Mouse (Mus musculus) left cerebral cortex, adult 8-10 months (tissue): ENCODE data around the gene Gm10408. TPM values are rescaled to one million over a fixed set of nuclear protein-coding genes. Genes with fewer than 3 reads are reported as not detected.
"Not testable (repeated sequence)": the region's sequence is repeated elsewhere in the genome, so short reads cannot be mapped to it uniquely, and the experiment has no call there.

Source experiments
- DNase-seq, 2 experiments: peaks; one replicate each; pipeline ENCODE4 v3.0.0; 2022; ENCODE audit warnings: low spot score in 2 of 2
- total RNA-seq, 4 experiments: library from RNA; stranded (reverse); gene quantifications; 2 replicates each; pipeline ENCODE4 v1.2.4; 2022

Gene Gm10408
- not detected for total RNA-seq

DNA sequence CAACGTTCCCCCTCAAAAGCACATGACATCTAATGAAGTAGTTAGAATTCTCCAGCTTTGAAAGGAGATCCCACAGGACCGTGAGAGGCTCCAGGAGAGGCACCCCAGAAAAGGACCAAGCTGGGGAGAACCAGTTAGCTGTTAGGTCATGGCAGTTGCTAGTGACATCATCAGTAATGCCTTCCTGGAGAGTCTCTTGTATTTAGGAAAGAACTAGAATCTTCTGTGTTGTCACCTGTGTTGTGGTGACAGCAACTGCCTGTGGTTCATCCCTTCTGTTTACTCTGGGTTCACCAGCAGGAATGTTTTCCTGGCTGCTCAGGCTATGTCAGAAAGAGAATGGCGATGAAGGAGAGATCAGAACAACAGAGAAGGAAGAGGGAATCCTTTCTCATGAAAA lies at the start of gene Gm10408:
Gm10408 (plus strand) TSS at position 301 of the 400 bp plus-strand sequence.
- DNase-seq, result not testable (repeated sequence)

DNA sequence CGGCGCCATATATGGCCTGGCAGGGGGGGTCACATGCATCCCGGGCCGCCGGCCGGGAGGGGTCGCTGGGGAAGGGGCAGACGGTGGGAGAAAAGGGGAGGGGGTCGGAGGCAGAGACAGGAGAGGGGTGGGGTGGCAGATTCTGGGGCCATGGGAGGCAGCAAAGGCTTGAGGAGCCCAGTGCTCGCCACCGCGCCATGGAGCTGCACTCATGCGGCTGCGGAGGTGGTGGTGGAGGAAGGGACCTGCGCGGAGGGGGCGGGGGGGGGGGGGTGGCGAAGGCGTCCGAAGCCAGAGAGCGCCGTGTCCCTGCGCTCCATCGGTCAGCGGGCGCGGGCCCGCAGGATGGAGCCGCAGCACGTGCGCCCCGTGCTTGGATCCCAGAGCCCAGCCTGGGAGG lies 36.9 kb upstream of the Gm10408 start, which contains the start of gene Gm10409:
Gm10409 (plus strand) TSS at position 301 of the 400 bp plus-strand sequence.
- DNase-seq, result not testable (repeated sequence)

DNA sequence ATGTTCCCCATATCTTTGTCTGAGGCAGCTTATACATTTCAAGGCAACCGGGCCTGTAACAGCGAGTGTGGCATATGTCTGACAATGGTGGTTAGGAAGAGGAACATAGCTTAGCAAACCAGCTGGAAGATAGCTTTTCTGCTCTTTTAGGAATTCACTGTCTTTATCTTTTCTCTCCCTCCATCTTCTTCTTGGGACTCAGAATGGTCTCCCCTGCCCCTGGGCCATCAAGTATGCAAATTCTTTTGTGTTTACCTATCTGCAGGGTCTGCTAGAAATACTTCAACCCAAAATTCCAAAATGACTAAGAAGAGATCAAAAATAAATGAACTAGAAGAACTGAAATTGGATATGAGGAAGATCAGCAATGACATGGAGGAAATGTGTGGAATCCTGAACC lies 21.4 kb upstream of the Gm10408 start, which contains the start of gene Gm3005:
Gm3005 (plus strand) TSS at position 301 of the 400 bp plus-strand sequence.
- DNase-seq, result not testable (repeated sequence)

Other genes with a start within 250 kb of the Gm10408 start
- gene D830030K20Rik, start 240.9 kb upstream of the Gm10408 start, total RNA-seq, result 1 to 10 TPM; 4.0 to 6.1 (median 4.2) TPM
- gene Gm2956, start 116.8 kb upstream of the Gm10408 start, total RNA-seq, result not detected
- not detected for gene Gm10413, start 54.3 kb upstream of the Gm10408 start, total RNA-seq
- 1 to 10 TPM; 2.3 to 3.7 (median 2.6) TPM for gene Gm10409, start 36.8 kb upstream of the Gm10408 start, total RNA-seq
- 1 to 10 TPM in 1 of 4 experiments, under 1 TPM in 1, not detected in 2; 0.99 to 2.0 TPM for gene Gm3005, start 21.3 kb upstream of the Gm10408 start, total RNA-seq
- not detected for gene Gm3012, start 185.1 kb downstream of the Gm10408 start, total RNA-seq
- gene Gm3020, start 202.7 kb downstream of the Gm10408 start, total RNA-seq, result 1 to 10 TPM; 2.3 to 3.7 (median 2.6) TPM
- gene Gm3043, start 239.4 kb downstream of the Gm10408 start, total RNA-seq, result not detected